Mouse (Mus musculus) limb, embryonic 10.5 days (tissue): ENCODE results near the gene Rufy4. TPM values are rescaled to one million over a fixed set of nuclear protein-coding genes. Genes with fewer than 3 reads are reported as not detected.

Experiments
- DNase-seq: peaks from one replicate; pipeline ENCODE4 v3.0.0-alpha.2; 2017; ENCODE audit warnings: low spot score
- H3K27ac ChIP-seq: fragments of 300-500 bp; sonication (generic); 2 replicates; pipeline ENCODE4 v1.5.1; 2016; ENCODE audit warnings: mild to moderate bottlenecking
- H3K27me3 ChIP-seq: fragments of 300-500 bp; sonication (generic); 2 replicates; pipeline ENCODE4 v1.6.1; 2016; ENCODE audit warnings: low read depth, mild to moderate bottlenecking; ENCODE audit not compliant: poor library complexity, severe bottlenecking
- H3K36me3 ChIP-seq: fragments of 300-500 bp; sonication (generic); 2 replicates; pipeline ENCODE4 v1.6.1; 2016; ENCODE audit warnings: mild to moderate bottlenecking, moderate library complexity
- H3K4me1 ChIP-seq: fragments of 300-500 bp; sonication (generic); 2 replicates; pipeline ENCODE4 v1.6.1; 2016
- H3K4me3 ChIP-seq: fragments of 300-500 bp; sonication (generic); 2 replicates; pipeline ENCODE4 v1.5.1; 2016; ENCODE audit warnings: mild to moderate bottlenecking, moderate library complexity
- H3K9me3 ChIP-seq: fragments of 300-500 bp; sonication (generic); replicated peaks from 2 replicates; pipeline ENCODE4 v1.6.1; 2016; ENCODE audit warnings: mild to moderate bottlenecking
- WGBS: fragments of 180-500 bp; shearing (Covaris S2); methylation state at CpG from one replicate; pipeline ENCODE4 v1.1.7; 2016; 5-methylcytosine and 5-hydroxymethylcytosine counted together
- polyA plus RNA-seq: library from polyadenylated mRNA; unstranded; fragments of >200 nt; fragmentation: Nextera tagmentation; extraction: Ambion mirVana; gene quantifications from 2 replicates; pipeline ENCODE4 v1.2.1, GENCODE M21; 2016

Gene Rufy4
- polyA plus RNA-seq, 1 experiment from 2014 or later = 0.08 TPM

- Histone ChIP-seq H3K9me3 (no peaks in the 10 kb centered on the region), H3K4me3 (no peak overlapping the region), H3K36me3 (no peaks in the 10 kb centered on the region), H3K4me1 (no peaks in the 10 kb centered on the region), H3K27me3 (no peaks in the 10 kb centered on the region), H3K27ac (no peak overlapping the region)
- no peak for DNase-seq
- 83% methylated on average over 5 of the region's 5 CpGs for WGBS
Measured at GRCm38 (mm10) chr1:74167136-74167535, 41.8 kb downstream of the Rufy4 start.

GRCm38 (mm10) chr1:74169721-74170120 is 44.4 kb downstream of the Rufy4 start:
- Histone ChIP-seq H3K4me3 (no peak overlapping the region), H3K4me1 (no peaks in the 10 kb centered on the region), H3K9me3 (no peaks in the 10 kb centered on the region), H3K27ac (no peak overlapping the region), H3K27me3 (no peaks in the 10 kb centered on the region), H3K36me3 (no peaks in the 10 kb centered on the region)
- 84% methylated on average over 3 of the region's 3 CpGs for WGBS
- no peak for DNase-seq

GRCm38 (mm10) chr1:74172722-74173121 is 47.4 kb downstream of the Rufy4 start:
- Histone ChIP-seq H3K27me3 (no peaks in the 10 kb centered on the region), H3K4me1 (no peaks in the 10 kb centered on the region), H3K4me3 (no peak overlapping the region), H3K27ac (no peak overlapping the region), H3K36me3 (no peaks in the 10 kb centered on the region), H3K9me3 (no peaks in the 10 kb centered on the region)
- 82% methylated on average over 3 of the region's 3 CpGs for WGBS
- DNase-seq = no peak

- 85% methylated on average over 4 of the region's 4 CpGs for WGBS
- Histone ChIP-seq H3K4me3 (no peak overlapping the region), H3K9me3 (no peaks in the 10 kb centered on the region), H3K36me3 (no peaks in the 10 kb centered on the region), H3K27me3 (no peaks in the 10 kb centered on the region), H3K4me1 (no peaks in the 10 kb centered on the region), H3K27ac (no peak overlapping the region)
- DNase-seq = no peak
Measured at GRCm38 (mm10) chr1:74175731-74176130, 50.4 kb downstream of the Rufy4 start.

GRCm38 (mm10) chr1:74178618-74179017 is 53.3 kb downstream of the Rufy4 start:
- Histone ChIP-seq H3K36me3 (no peaks in the 10 kb centered on the region), H3K27ac (no peak overlapping the region), H3K4me3 (no peak overlapping the region), H3K27me3 (no peaks in the 10 kb centered on the region), H3K9me3 (no peaks in the 10 kb centered on the region), H3K4me1 (peaks cover 4% of the 10 kb centered on the region)
- 89% methylated on average over 3 of the region's 3 CpGs for WGBS
- DNase-seq = no peak

GRCm38 (mm10) chr1:74179624-74180408 is 54.5 kb downstream of the Rufy4 start:
- Histone ChIP-seq H3K27ac (no peak overlapping the region), H3K4me1 (peaks cover 4% of the 10 kb centered on the region), H3K36me3 (no peaks in the 10 kb centered on the region), H3K4me3 (no peak overlapping the region), H3K9me3 (no peaks in the 10 kb centered on the region), H3K27me3 (no peaks in the 10 kb centered on the region)
- DNase-seq = no peak
- 57% methylated on average over 9 of the region's 9 CpGs for WGBS

GRCm38 (mm10) chr1:74181462-74181861 is 56.1 kb downstream of the Rufy4 start:
- Histone ChIP-seq H3K27ac (no peak overlapping the region), H3K4me3 (no peak overlapping the region), H3K4me1 (peaks cover 4% of the 10 kb centered on the region), H3K36me3 (no peaks in the 10 kb centered on the region), H3K27me3 (no peaks in the 10 kb centered on the region), H3K9me3 (no peaks in the 10 kb centered on the region)
- WGBS = 71% methylated on average over 2 of the region's 2 CpGs
- no peak for DNase-seq

GRCm38 (mm10) chr1:74183006-74183405 is 57.7 kb downstream of the Rufy4 start:
- WGBS = 61% methylated on average over 2 of the region's 2 CpGs
- no peak overlapping the region for H3K27ac ChIP-seq
- peaks cover 4% of the 10 kb centered on the region for H3K4me1 ChIP-seq
- no peak overlapping the region for H3K4me3 ChIP-seq
- H3K9me3 ChIP-seq = no peaks in the 10 kb centered on the region
- no peaks in the 10 kb centered on the region for H3K36me3 ChIP-seq
- H3K27me3 ChIP-seq = no peaks in the 10 kb centered on the region
- no peak for DNase-seq

- 91% methylated on average over 7 of the region's 7 CpGs for WGBS
- H3K27me3 ChIP-seq = no peaks in the 10 kb centered on the region
- DNase-seq = no peak
- H3K4me3 ChIP-seq = no peak overlapping the region
- H3K4me1 ChIP-seq = no peaks in the 10 kb centered on the region
- no peak overlapping the region for H3K27ac ChIP-seq
- H3K9me3 ChIP-seq = no peaks in the 10 kb centered on the region
- H3K36me3 ChIP-seq = no peaks in the 10 kb centered on the region
Measured at GRCm38 (mm10) chr1:74190471-74190870, 65.1 kb downstream of the Rufy4 start.

- WGBS = 85% methylated on average over 2 of the region's 2 CpGs
- no peak overlapping the region for H3K27ac ChIP-seq
- no peaks in the 10 kb centered on the region for H3K36me3 ChIP-seq
- H3K27me3 ChIP-seq = no peaks in the 10 kb centered on the region
- H3K4me1 ChIP-seq = no peaks in the 10 kb centered on the region
- no peak for DNase-seq
- no peaks in the 10 kb centered on the region for H3K9me3 ChIP-seq
- H3K4me3 ChIP-seq = no peak overlapping the region
Measured at GRCm38 (mm10) chr1:74192711-74193110, 67.4 kb downstream of the Rufy4 start.

GRCm38 (mm10) chr1:74194445-74194844 is 69.1 kb downstream of the Rufy4 start, which contains the start of gene Cxcr1:
Gene Cxcr1 (minus strand): TSS chr1:74194631.
- WGBS = 74% methylated on average over 8 of the region's 8 CpGs
- no peak for DNase-seq
- H3K27me3 ChIP-seq = no peaks in the 10 kb centered on the region
- H3K9me3 ChIP-seq = no peaks in the 10 kb centered on the region
- H3K4me3 ChIP-seq = no peak within 1 kb of the TSS
- H3K27ac ChIP-seq = no peak within 1 kb of the TSS
- H3K36me3 ChIP-seq = no peaks in the 10 kb centered on the region
- H3K4me1 ChIP-seq = no peaks in the 10 kb centered on the region

- WGBS = 52% methylated on average over 7 of the region's 7 CpGs
- DNase-seq = peak; percentile 46
- H3K4me1 ChIP-seq = 0 out of 2 replicates have a peak, but pooled peaks cover 4% of the 10 kb centered on the region
- H3K27me3 ChIP-seq = no peaks in the 10 kb centered on the region
- no peak overlapping the region for H3K27ac ChIP-seq
- H3K36me3 ChIP-seq = no peaks in the 10 kb centered on the region
- H3K9me3 ChIP-seq = no peaks in the 10 kb centered on the region
- no peak overlapping the region for H3K4me3 ChIP-seq
Measured at GRCm38 (mm10) chr1:74195961-74196360, 70.6 kb downstream of the Rufy4 start.

GRCm38 (mm10) chr1:74196621-74197419 is 71.5 kb downstream of the Rufy4 start:
- DNase-seq = no peak
- 79% methylated on average over 17 of the region's 17 CpGs for WGBS
- H3K9me3 ChIP-seq = no peaks in the 10 kb centered on the region
- 0 out of 2 replicates have a peak, but pooled peaks cover 5% of the 10 kb centered on the region for H3K4me1 ChIP-seq
- H3K27me3 ChIP-seq = no peaks in the 10 kb centered on the region
- no peak overlapping the region for H3K4me3 ChIP-seq
- H3K36me3 ChIP-seq = no peaks in the 10 kb centered on the region
- no peak overlapping the region for H3K27ac ChIP-seq
